Mouse (Mus musculus) lung, adult 2 months (tissue): Measurements from ENCODE around the gene Aoc1. TPM values are rescaled to one million over a fixed set of nuclear protein-coding genes. Genes with fewer than 3 reads are reported as not detected.

Source experiments
- DNase-seq: peaks from one replicate; pipeline ENCODE4 v3.0.0; 2022
- H3K4me1 ChIP-seq: fragments of 200-500 bp; 2 replicates; pipeline ENCODE4 v1.6.1; 2011; ENCODE audit warnings: low read length; ENCODE audit not compliant: control insufficient read depth, insufficient read depth
- H3K4me3 ChIP-seq: fragments of 200-500 bp; replicated peaks from 2 replicates; pipeline ENCODE3; 2011; ENCODE audit warnings: low read depth, mild to moderate bottlenecking, control low read depth, low read length; ENCODE audit errors: extremely low read depth
- CTCF ChIP-seq: fragments of 200-500 bp; IDR thresholded peaks from 2 replicates; pipeline ENCODE4 v1.5.1; 2011; ENCODE audit warnings: mild to moderate bottlenecking, low read length, control low read depth; ENCODE audit not compliant: insufficient read depth
- POLR2A ChIP-seq: fragments of 200-500 bp; IDR thresholded peaks from 2 replicates; pipeline ENCODE4 v1.6.1; 2011; ENCODE audit warnings: low read depth, mild to moderate bottlenecking, control low read depth, low read length, borderline replicate concordance; ENCODE audit errors: extremely low read depth
- WGBS: fragments of 180-500 bp; shearing (Covaris S2); methylation state at CpG from one replicate; pipeline ENCODE4 v1.1.7; 2018; 5-methylcytosine and 5-hydroxymethylcytosine counted together
- polyA plus RNA-seq: library from polyadenylated mRNA; depleted of rRNA; stranded (reverse); fragments of >200 nt; gene quantifications from 2 replicates; pipeline ENCODE4 v1.2.3, GENCODE M21; 2012

Gene Aoc1
- polyA plus RNA-seq, 1 experiment = 4.8 TPM

DNA sequence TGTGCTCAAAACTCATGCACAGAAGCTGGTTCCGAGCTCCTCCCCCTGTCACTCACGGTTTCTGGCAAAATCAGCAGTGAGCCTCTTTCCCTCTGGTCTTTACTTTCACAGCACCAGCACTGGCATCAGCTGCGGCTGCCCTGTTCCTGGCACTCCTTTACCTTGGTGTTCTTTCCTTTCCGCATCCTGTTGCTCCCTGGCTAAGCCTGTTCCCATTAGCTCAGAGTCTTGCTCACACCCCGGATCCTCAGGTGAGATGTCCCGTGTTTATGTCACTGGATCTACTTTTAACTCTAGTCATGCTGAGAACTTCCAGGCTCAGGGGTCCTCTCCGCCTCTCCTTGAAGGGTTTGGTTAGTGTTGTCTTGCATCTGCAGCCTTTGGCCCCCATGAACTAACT, 35.2 kb upstream of the Aoc1 start:
- TF ChIP-seq POLR2A = no peak
- TF ChIP-seq CTCF = no peak
- no peak overlapping the region for H3K4me3 ChIP-seq
- 84% methylated on average over 7 of the region's 7 CpGs for WGBS
- peaks cover 11% of the 10 kb centered on the region; the same call in 1 of the 2 replicates for H3K4me1 ChIP-seq
- DNase-seq = no peak

DNA sequence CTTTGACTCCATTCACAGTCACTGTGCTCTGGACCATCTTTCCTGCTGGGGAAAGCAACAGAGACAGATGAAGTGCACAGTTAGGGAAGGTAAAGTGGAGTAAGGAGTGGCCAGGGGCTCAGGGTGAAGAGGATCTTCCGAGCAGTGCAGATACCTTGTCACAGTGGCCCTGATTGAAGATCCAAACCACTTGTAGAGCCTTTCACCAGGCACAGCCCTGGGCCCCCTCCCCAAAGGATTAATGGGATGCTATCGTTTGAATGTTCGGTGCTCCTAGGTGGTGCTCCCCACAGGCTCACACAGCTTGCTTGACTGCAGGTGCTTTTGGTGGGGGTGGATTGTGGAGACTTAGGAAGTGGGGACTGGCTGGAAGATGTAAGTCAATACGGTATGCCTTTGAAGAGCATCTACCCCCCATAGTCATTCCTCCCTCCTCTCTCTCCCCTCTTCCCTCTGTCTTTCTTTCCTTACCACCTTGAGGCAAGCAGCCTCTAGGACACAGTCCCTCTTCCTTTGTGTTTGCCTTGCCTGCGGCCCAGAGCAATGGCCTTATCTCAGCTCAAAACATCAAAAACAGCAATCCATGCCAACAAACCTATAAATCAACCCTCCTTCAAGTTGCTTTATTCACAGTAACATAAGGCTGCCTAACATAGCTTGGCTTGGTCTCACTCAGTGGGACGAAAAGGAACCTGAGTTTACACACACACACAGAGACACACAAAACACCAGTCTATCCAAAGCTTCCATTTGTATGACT, 34.2 kb upstream of the Aoc1 start:
- Histone ChIP-seq H3K4me1 (peaks cover 14% of the 10 kb centered on the region), H3K4me3 (no peak overlapping the region)
- TF ChIP-seq POLR2A (no peak), CTCF (no peak)
- WGBS = 53% methylated on average over 6 of the region's 6 CpGs
- DNase-seq = no peak

DNA sequence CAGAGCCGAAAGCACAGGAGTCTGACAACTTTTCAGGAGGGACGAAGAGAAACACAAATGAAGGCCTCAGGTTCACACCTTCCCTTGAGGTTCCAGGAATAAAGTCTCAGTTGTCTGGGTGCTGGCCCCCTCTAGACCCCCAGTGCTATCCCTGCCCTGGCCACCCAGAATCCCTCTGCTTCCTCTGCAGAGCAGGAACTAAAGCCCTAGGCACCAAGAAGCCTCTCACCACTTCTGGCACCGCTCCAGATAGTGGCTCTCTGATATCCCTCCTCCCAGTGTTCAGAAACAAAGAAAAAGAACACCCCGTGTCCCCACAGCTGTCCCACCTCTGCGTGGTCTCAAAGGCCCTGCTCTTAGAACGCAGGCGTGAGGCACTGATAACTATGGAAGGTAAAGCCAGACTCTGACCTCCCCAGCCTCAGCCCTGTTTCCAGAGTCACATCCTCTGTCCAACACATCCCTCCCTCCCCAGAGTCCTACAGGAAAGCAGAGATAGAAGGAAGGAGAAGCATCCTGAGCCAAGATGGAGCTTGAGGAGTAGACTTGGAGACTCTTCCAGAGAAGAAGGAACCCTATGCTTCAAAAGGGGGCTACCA, 32.2 kb upstream of the Aoc1 start, which contains the start of gene Tmem176a:
TSS of gene Tmem176a (plus strand) at position 549 of the 599 bp plus-strand sequence.
- DNase-seq = peak; percentile 61
- Histone ChIP-seq H3K4me3 (peak within 1 kb of the TSS; percentile 88), H3K4me1 (peaks cover 14% of the 10 kb centered on the region)
- WGBS = 8% methylated on average over 7 of the region's 7 CpGs
- TF ChIP-seq POLR2A (no peak), CTCF (no peak)

DNA sequence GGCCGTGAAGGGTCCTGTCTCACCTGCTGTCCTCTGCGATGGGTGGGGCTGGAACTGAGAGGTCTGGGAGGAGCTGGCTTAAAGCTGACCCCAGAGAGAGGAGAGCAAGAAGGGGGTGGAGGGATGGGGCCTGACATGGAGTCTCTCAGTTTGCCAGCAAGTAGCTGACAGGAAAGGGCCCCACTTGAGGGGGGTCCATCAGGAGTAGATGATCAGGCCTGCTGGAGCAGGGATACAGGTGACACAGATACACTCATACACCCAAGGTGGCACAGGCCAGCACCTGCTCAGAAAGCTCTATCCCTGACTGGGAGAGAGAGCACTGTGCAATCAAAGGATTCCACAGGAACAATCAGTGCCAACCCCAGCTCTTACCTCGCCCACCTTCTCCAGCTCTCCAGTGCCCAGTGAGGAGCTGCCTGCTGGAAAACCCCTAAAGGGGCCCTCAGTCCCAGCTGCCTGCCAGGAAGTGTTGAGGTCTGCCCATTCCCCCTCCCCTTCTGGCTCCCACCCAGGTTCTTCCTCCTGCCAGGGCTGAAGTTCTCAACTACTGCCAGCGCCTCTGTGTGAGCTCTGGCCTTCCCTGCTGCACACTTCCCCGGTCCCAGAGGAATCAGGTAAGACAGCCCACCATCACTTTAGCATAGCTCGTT, 31.6 kb upstream of the Aoc1 start, which contains the start of gene Tmem176b:
TSS of gene Tmem176b (minus strand) at position 524 of the 653 bp plus-strand sequence.
- H3K4me3 ChIP-seq = peak within 1 kb of the TSS; percentile 88
- WGBS = 2% methylated on average over 6 of the region's 6 CpGs
- H3K4me1 ChIP-seq = peaks cover 14% of the 10 kb centered on the region
- DNase-seq = peak; percentile 97
- TF ChIP-seq CTCF (no peak), POLR2A (peak; percentile 72; the same call in 1 of the 2 replicates)

DNA sequence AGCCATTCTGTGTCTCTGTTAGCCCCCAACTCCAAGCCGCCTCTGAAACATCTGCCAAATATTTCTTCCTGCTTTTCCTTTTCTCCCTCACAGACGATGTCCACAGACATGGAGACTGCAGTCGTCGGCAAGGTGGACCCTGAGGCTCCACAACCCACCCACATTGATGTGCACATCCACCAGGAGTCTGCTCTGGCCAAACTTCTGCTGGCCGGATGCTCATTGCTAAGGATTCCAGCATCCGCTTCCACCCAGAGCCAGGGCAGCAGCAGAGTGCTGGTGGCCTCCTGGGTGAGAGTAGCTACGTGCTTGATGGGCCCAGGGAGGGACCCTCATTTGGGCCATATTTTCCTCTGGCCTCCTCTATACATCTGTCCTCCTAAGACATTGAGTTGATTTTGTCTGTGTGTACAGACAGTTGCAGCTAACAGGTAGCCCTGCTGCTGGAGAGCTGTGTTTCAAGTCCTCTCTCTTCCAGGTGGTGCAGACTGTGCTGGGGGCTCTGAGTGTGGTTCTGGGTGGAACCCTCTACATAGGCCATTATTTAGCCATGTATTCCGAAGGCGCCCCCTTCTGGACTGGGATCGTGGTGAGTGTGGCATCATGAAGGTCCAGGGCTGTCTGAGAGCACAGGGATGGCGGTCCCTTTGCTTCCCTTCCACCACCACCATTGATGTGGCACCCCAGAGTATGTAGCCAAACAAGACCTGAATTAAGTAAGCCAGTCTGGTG, 30.4 kb upstream of the Aoc1 start:
- no peak for TF ChIP-seq POLR2A
- TF ChIP-seq CTCF = peak; percentile 39; the same call in 1 of the 2 replicates
- DNase-seq = peak; percentile 58
- WGBS = 31% methylated on average over 11 of the region's 11 CpGs
- Histone ChIP-seq H3K4me3 (peak overlapping the region; percentile 88), H3K4me1 (peaks cover 14% of the 10 kb centered on the region)

DNA sequence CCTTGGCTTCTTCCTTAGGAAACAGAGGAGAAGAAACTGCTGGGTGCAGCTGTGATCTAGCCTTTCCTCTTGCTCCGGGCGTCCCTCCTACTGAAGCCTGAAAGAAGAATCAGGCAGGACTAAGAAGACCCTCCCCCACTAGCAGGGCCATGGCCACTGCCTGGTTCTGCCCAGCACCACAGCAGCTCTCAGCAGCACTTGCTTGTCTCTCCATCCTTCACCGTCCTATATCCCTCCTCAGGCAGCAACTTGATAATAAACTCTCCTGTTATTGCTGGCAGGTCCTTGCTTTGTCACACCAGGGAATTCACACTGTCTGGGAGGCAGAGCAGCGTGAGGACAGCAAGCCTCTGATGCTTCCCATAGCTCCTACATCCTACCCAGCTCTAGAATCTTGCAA, 27.6 kb upstream of the Aoc1 start:
- TF ChIP-seq CTCF = no peak
- TF ChIP-seq POLR2A = no peak
- WGBS = 75% methylated on average over 4 of the region's 4 CpGs
- Histone ChIP-seq H3K4me1 (peaks cover 9% of the 10 kb centered on the region), H3K4me3 (no peak overlapping the region)
- no peak for DNase-seq

DNA sequence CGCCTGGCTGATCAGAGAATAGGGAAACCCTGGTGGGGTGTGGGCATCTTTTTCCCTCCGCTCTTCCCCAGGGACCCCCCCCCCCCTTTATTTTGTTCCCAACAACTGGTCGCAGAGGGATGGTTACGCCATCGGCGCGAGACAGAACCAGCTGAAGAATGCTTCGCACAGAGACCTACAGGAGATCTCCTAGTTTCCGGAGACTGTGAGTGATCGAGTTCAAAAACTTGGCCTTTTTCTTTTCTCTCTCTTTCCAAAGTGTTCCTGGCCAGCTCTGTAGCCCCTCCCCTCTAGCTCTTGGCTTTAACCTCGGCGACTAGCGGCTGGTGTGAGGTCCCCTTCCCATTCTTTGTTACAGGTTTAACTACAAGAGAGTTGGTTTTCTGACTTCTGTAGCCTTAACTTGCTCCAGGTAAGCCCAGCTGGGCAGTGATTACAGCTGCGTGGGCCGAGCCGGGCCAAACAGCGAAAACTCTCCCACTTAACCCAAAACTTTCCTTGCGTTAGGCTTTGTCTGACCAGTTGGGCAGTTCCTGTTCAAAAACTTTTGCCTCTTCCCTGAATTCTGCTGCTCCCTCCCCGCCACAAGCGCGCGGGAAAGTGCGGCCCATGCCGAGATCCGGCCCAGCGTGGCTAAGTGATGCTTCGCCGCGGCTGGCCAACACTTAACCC, 20.7 kb upstream of the Aoc1 start:
- Histone ChIP-seq H3K4me3 (peak overlapping the region; percentile 60), H3K4me1 (no peaks in the 10 kb centered on the region)
- TF ChIP-seq POLR2A (no peak; the same call in 1 of the 2 replicates), CTCF (no peak)
- DNase-seq = peak; percentile 68
- WGBS = 6% methylated on average over 29 of the region's 29 CpGs

DNA sequence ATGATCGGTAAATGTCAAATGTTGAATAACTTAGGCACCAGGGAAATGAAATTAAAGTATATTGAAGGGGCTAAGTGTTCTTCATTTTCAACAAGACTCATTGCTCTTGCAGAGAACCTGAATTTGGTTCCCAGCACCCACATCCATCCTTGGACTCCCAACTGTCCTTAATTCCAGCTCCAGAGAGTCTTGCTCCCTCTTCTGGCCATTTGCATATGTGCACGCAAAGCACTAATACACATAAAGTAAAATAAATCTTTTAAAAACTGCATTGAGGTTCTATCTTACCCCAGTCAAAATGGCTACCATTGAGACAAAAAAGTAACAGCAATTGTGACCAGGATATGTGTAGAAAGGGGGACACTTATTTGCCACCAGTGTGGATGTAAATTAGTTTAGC, 18.5 kb upstream of the Aoc1 start:
- TF ChIP-seq POLR2A (no peak), CTCF (no peak)
- 97% methylated on average over 2 of the region's 2 CpGs for WGBS
- Histone ChIP-seq H3K4me1 (peaks cover 10% of the 10 kb centered on the region), H3K4me3 (no peak overlapping the region)
- DNase-seq = no peak
